Mouse (Mus musculus): ENCODE measurements at regions not wholly inside any gene's neighbourhood (a gene's known extent, or its start where the extent isn't known, plus 50 kb on each side); places are given as distances from the start of the nearest gene placed in this dataset.
"Not testable (repeated sequence)": the region's sequence is repeated elsewhere in the genome, so short reads cannot be mapped to it uniquely, and the experiment has no call there.

GRCm38 (mm10) chr4:143055371-143055770, 157.4 kb downstream of the Prdm2 start:
- no peak overlapping the region for H3K4me3 ChIP-seq (ENCODE audit: insufficient read depth, low read depth, low read length)
- H3K4me1 ChIP-seq (ENCODE audit: control insufficient read depth, insufficient read depth, low read length) = no peaks in the 10 kb centered on the region
- WGBS = 88% methylated on average over 7 of the region's 7 CpGs
- no peaks in the 10 kb centered on the region for H3K27me3 ChIP-seq (replicated peaks; ENCODE audit: control insufficient read depth, insufficient read depth, low read length)
- no peaks in the 10 kb centered on the region for H3K36me3 ChIP-seq (ENCODE audit: control insufficient read depth, insufficient read depth, low read length)
- no peak overlapping the region for H3K27ac ChIP-seq (ENCODE audit: insufficient read depth, low read depth, low read length)
- no peak for DNase-seq
- TF ChIP-seq POLR2A (IDR thresholded peaks at IDR 0.05; ENCODE audit: low read depth, low read length) (no peak), CTCF (conservative IDR thresholded peaks at IDR 0.05; ENCODE audit: insufficient read depth, insufficient read length, low read depth, low read length) (no peak)

GRCm38 (mm10) chr4:143053029-143053428, 159.8 kb downstream of the Prdm2 start:
- TF ChIP-seq POLR2A (IDR thresholded peaks at IDR 0.05; ENCODE audit: low read depth, low read length) (no peak), CTCF (conservative IDR thresholded peaks at IDR 0.05; ENCODE audit: insufficient read depth, insufficient read length, low read depth, low read length) (no peak)
- H3K36me3 ChIP-seq (ENCODE audit: control insufficient read depth, insufficient read depth, low read length) = no peaks in the 10 kb centered on the region
- H3K4me3 ChIP-seq (ENCODE audit: insufficient read depth, low read depth, low read length) = no peak overlapping the region
- no peak overlapping the region for H3K27ac ChIP-seq (ENCODE audit: insufficient read depth, low read depth, low read length)
- no peaks in the 10 kb centered on the region for H3K27me3 ChIP-seq (replicated peaks; ENCODE audit: control insufficient read depth, insufficient read depth, low read length)
- 87% methylated on average over 5 of the region's 5 CpGs for WGBS
- no peak for DNase-seq
- no peaks in the 10 kb centered on the region for H3K4me1 ChIP-seq (ENCODE audit: control insufficient read depth, insufficient read depth, low read length)

GRCm38 (mm10) chr4:143051205-143051604, 161.6 kb downstream of the Prdm2 start:
- H3K27me3 ChIP-seq (replicated peaks; ENCODE audit: control insufficient read depth, insufficient read depth, low read length) = no peaks in the 10 kb centered on the region
- H3K27ac ChIP-seq (ENCODE audit: insufficient read depth, low read depth, low read length) = no peak overlapping the region
- DNase-seq = no peak
- no peaks in the 10 kb centered on the region for H3K36me3 ChIP-seq (ENCODE audit: control insufficient read depth, insufficient read depth, low read length)
- H3K4me1 ChIP-seq (ENCODE audit: control insufficient read depth, insufficient read depth, low read length) = no peaks in the 10 kb centered on the region
- H3K4me3 ChIP-seq (ENCODE audit: insufficient read depth, low read depth, low read length) = no peak overlapping the region
- TF ChIP-seq CTCF (conservative IDR thresholded peaks at IDR 0.05; ENCODE audit: insufficient read depth, insufficient read length, low read depth, low read length) = no peak
- no peak for TF ChIP-seq POLR2A (IDR thresholded peaks at IDR 0.05; ENCODE audit: low read depth, low read length)
- WGBS = 67% methylated on average over 1 of the region's 1 CpGs

- TF ChIP-seq POLR2A (IDR thresholded peaks at IDR 0.05; ENCODE audit: low read depth, low read length) (no peak), CTCF (conservative IDR thresholded peaks at IDR 0.05; ENCODE audit: insufficient read depth, insufficient read length, low read depth, low read length) (no peak)
- H3K4me1 ChIP-seq (ENCODE audit: control insufficient read depth, insufficient read depth, low read length) = no peaks in the 10 kb centered on the region
- 46% methylated on average over 7 of the region's 7 CpGs for WGBS
- H3K27ac ChIP-seq (ENCODE audit: insufficient read depth, low read depth, low read length) = no peak overlapping the region
- H3K36me3 ChIP-seq (ENCODE audit: control insufficient read depth, insufficient read depth, low read length) = no peaks in the 10 kb centered on the region
- H3K27me3 ChIP-seq (replicated peaks; ENCODE audit: control insufficient read depth, insufficient read depth, low read length) = no peaks in the 10 kb centered on the region
- no peak overlapping the region for H3K4me3 ChIP-seq (ENCODE audit: insufficient read depth, low read depth, low read length)
- no peak for DNase-seq
Observed at GRCm38 (mm10) chr4:143045245-143045644, 167.6 kb downstream of the Prdm2 start.

GRCm38 (mm10) chr4:143042806-143043205, 170.0 kb downstream of the Prdm2 start:
- no peaks in the 10 kb centered on the region for H3K4me1 ChIP-seq (ENCODE audit: control insufficient read depth, insufficient read depth, low read length)
- H3K27ac ChIP-seq (ENCODE audit: insufficient read depth, low read depth, low read length) = no peak overlapping the region
- DNase-seq = no peak
- 64% methylated on average over 6 of the region's 6 CpGs for WGBS
- no peak overlapping the region for H3K4me3 ChIP-seq (ENCODE audit: insufficient read depth, low read depth, low read length)
- H3K27me3 ChIP-seq (replicated peaks; ENCODE audit: control insufficient read depth, insufficient read depth, low read length) = no peaks in the 10 kb centered on the region
- TF ChIP-seq POLR2A (IDR thresholded peaks at IDR 0.05; ENCODE audit: low read depth, low read length) = no peak
- no peak for TF ChIP-seq CTCF (conservative IDR thresholded peaks at IDR 0.05; ENCODE audit: insufficient read depth, insufficient read length, low read depth, low read length)
- no peaks in the 10 kb centered on the region for H3K36me3 ChIP-seq (ENCODE audit: control insufficient read depth, insufficient read depth, low read length)

- TF ChIP-seq POLR2A (IDR thresholded peaks at IDR 0.05; ENCODE audit: low read depth, low read length) (no peak), CTCF (conservative IDR thresholded peaks at IDR 0.05; ENCODE audit: insufficient read depth, insufficient read length, low read depth, low read length) (no peak)
- Histone ChIP-seq H3K27me3 (replicated peaks; ENCODE audit: control insufficient read depth, insufficient read depth, low read length) (no peaks in the 10 kb centered on the region), H3K36me3 (ENCODE audit: control insufficient read depth, insufficient read depth, low read length) (no peaks in the 10 kb centered on the region), H3K27ac (ENCODE audit: insufficient read depth, low read depth, low read length) (no peak overlapping the region), H3K4me1 (ENCODE audit: control insufficient read depth, insufficient read depth, low read length) (no peaks in the 10 kb centered on the region), H3K4me3 (ENCODE audit: insufficient read depth, low read depth, low read length) (no peak overlapping the region)
- WGBS = 73% methylated on average over 9 of the region's 9 CpGs
- DNase-seq = no peak
Observed at GRCm38 (mm10) chr4:143038626-143039025, 174.2 kb downstream of the Prdm2 start.

- WGBS = 51% methylated on average over 4 of the region's 4 CpGs
- TF ChIP-seq POLR2A (IDR thresholded peaks at IDR 0.05; ENCODE audit: low read depth, low read length) = no peak
- TF ChIP-seq CTCF (conservative IDR thresholded peaks at IDR 0.05; ENCODE audit: insufficient read depth, insufficient read length, low read depth, low read length) = no peak
- no peak for DNase-seq
Observed at GRCm38 (mm10) chr4:143036704-143037103, 176.1 kb downstream of the Prdm2 start.

GRCm38 (mm10) chr4:143035089-143035488, 177.7 kb downstream of the Prdm2 start:
- not testable (repeated sequence) for DNase-seq

More at GRCm38 (mm10) chr4:143036704-143037103, 176.1 kb downstream of the Prdm2 start:
- H3K4me3 ChIP-seq (ENCODE audit: insufficient read depth, low read depth, low read length) = no peak overlapping the region
- no peaks in the 10 kb centered on the region for H3K4me1 ChIP-seq (ENCODE audit: control insufficient read depth, insufficient read depth, low read length)
- no peaks in the 10 kb centered on the region for H3K27me3 ChIP-seq (replicated peaks; ENCODE audit: control insufficient read depth, insufficient read depth, low read length)
- H3K27ac ChIP-seq (ENCODE audit: insufficient read depth, low read depth, low read length) = no peak overlapping the region
- H3K36me3 ChIP-seq (ENCODE audit: control insufficient read depth, insufficient read depth, low read length) = no peaks in the 10 kb centered on the region

GRCm38 (mm10) chr4:143034324-143034723, 178.5 kb downstream of the Prdm2 start:
- not testable (repeated sequence) for H3K27ac ChIP-seq (ENCODE audit: insufficient read depth, low read depth, low read length); H3K36me3 ChIP-seq (ENCODE audit: control insufficient read depth, insufficient read depth, low read length); H3K27me3 ChIP-seq (replicated peaks; ENCODE audit: control insufficient read depth, insufficient read depth, low read length); DNase-seq; H3K4me1 ChIP-seq (ENCODE audit: control insufficient read depth, insufficient read depth, low read length); H3K4me3 ChIP-seq (ENCODE audit: insufficient read depth, low read depth, low read length)
- 88% methylated on average over 2 of the region's 2 CpGs for WGBS

More at GRCm38 (mm10) chr4:143035089-143035488, 177.7 kb downstream of the Prdm2 start:
- H3K36me3 ChIP-seq (ENCODE audit: control insufficient read depth, insufficient read depth, low read length); H3K27ac ChIP-seq (ENCODE audit: insufficient read depth, low read depth, low read length); H3K4me3 ChIP-seq (ENCODE audit: insufficient read depth, low read depth, low read length); H3K4me1 ChIP-seq (ENCODE audit: control insufficient read depth, insufficient read depth, low read length); H3K27me3 ChIP-seq (replicated peaks; ENCODE audit: control insufficient read depth, insufficient read depth, low read length): not testable (repeated sequence)
- WGBS = 66% methylated on average over 2 of the region's 2 CpGs
